Mouse (Mus musculus) limb, embryonic 11.5 days (tissue): Measurements from ENCODE around the gene Ephx1. TPM values are rescaled to one million over a fixed set of nuclear protein-coding genes. Genes with fewer than 3 reads are reported as not detected.
"Not testable (repeated sequence)": the region's sequence is repeated elsewhere in the genome, so short reads cannot be mapped to it uniquely, and the experiment has no call there.

Source experiments
- ATAC-seq: fragments of 200-750 bp; cut with Nextera tagmentation; 2 replicates; pipeline ENCODE4 v1.8.0; 2017; ENCODE audit warnings: low read depth; ENCODE audit not compliant: insufficient number of reproducible peaks, low FRiP score, low TSS enrichment
- DNase-seq: peaks from one replicate; pipeline ENCODE4 v3.0.0-alpha.2; 2015; ENCODE audit warnings: low spot score
- H3K27ac ChIP-seq: fragments of 300-500 bp; sonication (generic); replicated peaks from 2 replicates; pipeline ENCODE4 v1.5.1; 2014; ENCODE audit warnings: low read depth, mild to moderate bottlenecking, low read length
- H3K27me3 ChIP-seq: fragments of 300-500 bp; sonication (generic); 2 replicates; pipeline ENCODE4 v1.6.1; 2014; ENCODE audit warnings: mild to moderate bottlenecking, low read length, mixed read lengths; ENCODE audit not compliant: control insufficient read depth, insufficient read depth
- H3K36me3 ChIP-seq: fragments of 300-500 bp; sonication (generic); 2 replicates; pipeline ENCODE4 v1.6.1; 2014; ENCODE audit warnings: mild to moderate bottlenecking, low read length, moderate library complexity, mixed read lengths; ENCODE audit not compliant: control insufficient read depth, insufficient read depth
- H3K4me1 ChIP-seq: fragments of 300-500 bp; sonication (generic); 2 replicates; pipeline ENCODE4 v1.6.1; 2014; ENCODE audit warnings: low read length, mixed read lengths; ENCODE audit not compliant: control insufficient read depth, insufficient read depth
- H3K4me2 ChIP-seq: fragments of 300-500 bp; sonication (generic); 2 replicates; pipeline ENCODE4 v1.6.1; 2014; ENCODE audit warnings: low read depth, mild to moderate bottlenecking, moderate library complexity; ENCODE audit not compliant: severe bottlenecking
- H3K4me3 ChIP-seq: fragments of 300-500 bp; sonication (generic); 2 replicates; pipeline ENCODE4 v1.5.1; 2014; ENCODE audit warnings: low read depth, low read length
- H3K9ac ChIP-seq: fragments of 300-500 bp; sonication (generic); 2 replicates; pipeline ENCODE4 v1.6.1; 2014; ENCODE audit warnings: mild to moderate bottlenecking, low read length
- H3K9me3 ChIP-seq: fragments of 300-500 bp; sonication (generic); 2 replicates; pipeline ENCODE4 v1.6.1; 2016; ENCODE audit warnings: low read length; ENCODE audit not compliant: control insufficient read depth
- WGBS: fragments of 180-500 bp; shearing (Covaris S2); extraction: QIAGEN DNeasy Blood & Tissue Kit; methylation state at CpG from one replicate; pipeline ENCODE4 v1.1.7; 2014; 5-methylcytosine and 5-hydroxymethylcytosine counted together
- polyA plus RNA-seq: library from polyadenylated mRNA; unstranded; fragments of >200 nt; fragmentation: Nextera tagmentation; extraction: Ambion mirVana; gene quantifications from 2 replicates; pipeline ENCODE4 v1.2.1, GENCODE M21; 2014

The Ephx1 gene
- polyA plus RNA-seq, 1 experiment from 2014 or later = 1.7 TPM

DNA sequence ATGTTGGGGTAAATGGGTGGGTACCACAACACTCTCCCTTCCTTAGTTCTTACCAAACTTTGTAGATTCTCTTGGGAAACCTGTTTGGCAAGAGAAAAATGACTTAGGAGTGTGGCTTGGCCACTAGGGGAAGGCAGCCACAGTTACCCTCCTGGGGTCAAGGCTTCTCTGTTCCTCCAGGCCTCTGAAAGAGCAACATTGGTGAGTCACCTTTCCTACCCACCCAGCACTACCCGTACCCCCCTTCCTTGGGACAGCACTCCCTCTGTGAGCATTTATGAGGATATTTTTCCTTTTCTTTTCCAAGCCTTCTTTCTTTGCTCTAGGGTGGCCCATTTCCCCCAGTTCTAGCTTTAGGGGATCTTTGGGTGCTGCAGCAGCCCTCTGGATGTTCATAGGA is 76.8 kb downstream of the Ephx1 start:
- 62% methylated on average over 1 of the region's 1 CpGs for WGBS
- Histone ChIP-seq H3K9me3 (no peaks in the 10 kb centered on the region), H3K4me3 (no peak overlapping the region), H3K36me3 (no peaks in the 10 kb centered on the region), H3K27me3 (peaks cover 19% of the 10 kb centered on the region), H3K4me1 (peaks cover 14% of the 10 kb centered on the region), H3K27ac (no peak overlapping the region), H3K9ac (no peak overlapping the region), H3K4me2 (no peak overlapping the region)
- ATAC-seq (no peak), DNase-seq (no peak)

DNA sequence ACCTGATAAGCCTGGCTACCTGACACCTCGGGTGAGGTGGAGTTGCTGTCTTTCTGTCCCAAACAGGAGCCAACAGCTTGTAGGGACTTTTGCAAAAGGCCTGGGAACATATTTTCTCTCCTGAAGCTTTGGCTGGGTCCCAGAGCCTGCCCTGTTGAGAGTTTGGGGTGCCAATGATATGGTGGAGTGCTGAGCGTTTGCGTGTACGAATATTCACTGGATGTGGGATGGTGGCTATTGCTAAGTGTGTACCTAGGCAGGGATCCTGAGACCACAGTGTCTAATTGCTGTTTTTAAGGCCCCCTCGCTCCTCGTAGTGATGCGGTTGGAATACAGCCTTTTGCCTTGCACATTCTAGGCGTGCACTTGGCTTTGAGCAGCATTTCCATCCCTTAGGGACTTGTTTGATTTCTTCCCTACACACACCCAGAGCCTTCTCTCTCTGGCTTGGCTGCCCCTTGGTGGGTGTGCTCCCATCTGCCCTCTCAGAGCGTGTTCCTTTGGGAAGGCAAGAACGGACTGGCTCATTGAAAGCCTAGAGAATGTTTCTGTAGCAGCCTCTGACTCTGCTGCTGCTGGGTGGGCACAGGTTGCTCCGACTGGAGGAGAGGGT is 77.6 kb downstream of the Ephx1 start:
- peak overlapping the region; percentile 94 for H3K4me2 ChIP-seq
- H3K4me1 ChIP-seq = peaks cover 14% of the 10 kb centered on the region
- H3K9ac ChIP-seq = peak overlapping the region; percentile 80
- no peaks in the 10 kb centered on the region for H3K9me3 ChIP-seq
- H3K36me3 ChIP-seq = no peaks in the 10 kb centered on the region
- peak overlapping the region; percentile 81 for H3K4me3 ChIP-seq
- DNase-seq (no peak), ATAC-seq (no peak)
- peaks cover 19% of the 10 kb centered on the region for H3K27me3 ChIP-seq
- H3K27ac ChIP-seq = no peak overlapping the region
- 42% methylated on average over 11 of the region's 11 CpGs for WGBS

DNA sequence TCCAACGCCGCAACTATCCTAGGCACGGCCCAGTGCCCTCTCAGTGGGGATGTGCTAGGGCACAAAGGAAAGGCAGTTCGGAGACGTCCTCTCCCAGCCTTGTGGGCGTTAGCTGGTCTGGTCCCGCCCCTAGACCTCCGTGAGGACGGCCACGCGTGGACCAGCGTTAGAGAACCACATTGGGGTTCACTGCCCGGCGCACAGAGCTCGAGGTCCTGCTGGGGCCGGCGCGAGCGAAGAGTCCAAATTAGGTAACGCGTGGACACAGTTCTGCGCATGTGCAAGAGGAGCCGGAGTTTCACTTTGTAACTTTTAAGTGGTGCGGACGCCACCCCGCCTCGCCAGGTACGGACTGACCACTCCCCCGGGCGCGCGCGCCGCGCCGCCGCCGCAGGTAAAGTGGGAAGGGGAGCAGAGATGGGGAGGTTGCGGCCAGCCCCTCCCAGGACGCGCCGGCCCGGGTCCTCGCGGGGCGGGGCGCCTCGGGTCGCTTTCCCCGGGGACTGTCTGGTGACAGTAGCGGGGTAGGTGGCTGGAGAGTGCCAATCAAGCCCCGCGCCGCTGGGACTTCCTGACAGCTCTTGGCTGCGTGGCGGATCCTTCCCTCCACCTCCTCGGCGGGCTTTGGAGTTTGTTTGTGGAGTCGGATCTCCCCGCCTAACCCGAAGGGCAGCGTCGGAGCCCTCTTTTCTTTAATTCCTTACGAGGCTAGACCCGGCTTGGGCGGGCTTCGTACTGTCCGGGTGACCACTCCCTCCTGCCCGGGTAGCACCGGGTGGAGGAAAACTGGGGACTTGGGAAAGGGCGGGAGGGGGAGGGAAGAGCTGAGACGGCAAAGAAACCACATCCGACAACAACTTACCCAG is 78.3 kb downstream of the Ephx1 start, which contains the start of gene Tmem63a:
Gene Tmem63a, plus strand, starts transcription at position 179 of the 866 bp plus-strand sequence.
- Histone ChIP-seq H3K4me1 (peaks cover 14% of the 10 kb centered on the region), H3K27me3 (peaks cover 19% of the 10 kb centered on the region), H3K4me2 (peak within 1 kb of the TSS; percentile 94), H3K9me3 (no peaks in the 10 kb centered on the region), H3K36me3 (no peaks in the 10 kb centered on the region), H3K27ac (no peak within 1 kb of the TSS), H3K4me3 (peak within 1 kb of the TSS; percentile 81), H3K9ac (peak within 1 kb of the TSS; percentile 80)
- under 1% methylated on average over 65 of the region's 73 CpGs for WGBS
- peak; percentile 83 for DNase-seq
- ATAC-seq = no peak; the same call in 1 of the 2 replicates

DNA sequence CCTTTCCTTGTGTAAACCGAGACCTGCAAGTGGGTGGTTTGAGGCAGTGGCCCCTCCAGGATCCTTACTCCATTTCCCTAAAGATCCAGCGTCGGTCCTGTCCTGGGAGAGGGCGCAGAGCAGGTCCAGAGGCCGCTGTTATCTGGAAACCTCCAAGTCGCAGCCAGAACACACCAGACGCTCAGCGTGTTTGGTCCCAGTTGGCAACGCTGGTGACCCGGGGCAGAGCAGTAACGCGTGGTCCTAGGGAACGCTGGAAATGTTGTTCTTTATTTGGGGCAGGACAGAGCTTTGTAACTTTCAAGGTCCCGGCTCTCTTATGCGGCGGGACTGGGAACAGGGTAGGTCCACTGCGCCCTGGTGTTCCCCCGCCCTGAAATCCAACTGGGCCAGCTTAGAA is 79.0 kb downstream of the Ephx1 start:
- H3K27ac ChIP-seq = no peak overlapping the region
- ATAC-seq (no peak), DNase-seq (peak; percentile 63)
- no peaks in the 10 kb centered on the region for H3K9me3 ChIP-seq
- H3K36me3 ChIP-seq = no peaks in the 10 kb centered on the region
- peaks cover 19% of the 10 kb centered on the region for H3K27me3 ChIP-seq
- peaks cover 14% of the 10 kb centered on the region for H3K4me1 ChIP-seq
- peak overlapping the region; percentile 81 for H3K4me3 ChIP-seq
- peak overlapping the region; percentile 80 for H3K9ac ChIP-seq
- H3K4me2 ChIP-seq = peak overlapping the region; percentile 94
- 2% methylated on average over 18 of the region's 18 CpGs for WGBS

DNA sequence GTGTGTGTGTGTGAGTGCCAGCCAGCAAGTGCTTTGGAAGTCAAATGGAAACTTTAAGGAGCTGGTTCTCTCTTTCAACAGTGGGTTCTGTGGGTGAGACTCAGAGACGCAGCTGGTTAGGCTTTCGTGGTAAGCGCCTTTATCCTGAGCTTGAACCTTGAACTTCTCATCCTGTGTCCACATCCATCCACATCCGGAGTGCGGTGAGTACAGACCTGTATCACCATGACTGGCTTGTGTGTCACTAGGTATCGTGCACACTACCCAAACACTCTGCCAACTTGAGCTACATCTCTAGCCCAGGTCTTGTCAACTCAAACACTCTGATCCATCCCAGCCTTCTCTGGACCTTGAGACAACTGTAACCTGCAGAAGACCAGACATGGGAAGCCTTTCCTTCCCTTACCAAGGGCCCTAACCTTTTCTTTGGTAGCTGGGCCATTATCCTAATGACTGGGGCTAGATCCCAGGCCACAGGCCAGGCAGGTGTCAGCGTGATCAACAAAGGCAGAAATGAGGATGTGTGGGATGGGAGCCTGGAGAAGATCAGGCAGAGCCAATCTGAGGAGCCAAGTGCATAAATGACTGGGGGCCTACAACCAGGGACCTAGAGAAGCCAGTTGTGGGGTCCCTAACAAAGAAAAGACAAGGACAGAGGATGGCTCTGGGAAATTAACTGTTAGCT is 79.8 kb downstream of the Ephx1 start:
- Histone ChIP-seq H3K4me2 (peak overlapping the region; percentile 94; the same call in 1 of the 2 replicates), H3K27ac (no peak overlapping the region), H3K4me3 (no peak overlapping the region; the same call in 1 of the 2 replicates), H3K9me3 (no peaks in the 10 kb centered on the region), H3K27me3 (peaks cover 25% of the 10 kb centered on the region), H3K36me3 (no peaks in the 10 kb centered on the region), H3K4me1 (peaks cover 10% of the 10 kb centered on the region), H3K9ac (no peak overlapping the region)
- DNase-seq (no peak), ATAC-seq (no peak)
- 81% methylated on average over 7 of the region's 7 CpGs for WGBS

DNA sequence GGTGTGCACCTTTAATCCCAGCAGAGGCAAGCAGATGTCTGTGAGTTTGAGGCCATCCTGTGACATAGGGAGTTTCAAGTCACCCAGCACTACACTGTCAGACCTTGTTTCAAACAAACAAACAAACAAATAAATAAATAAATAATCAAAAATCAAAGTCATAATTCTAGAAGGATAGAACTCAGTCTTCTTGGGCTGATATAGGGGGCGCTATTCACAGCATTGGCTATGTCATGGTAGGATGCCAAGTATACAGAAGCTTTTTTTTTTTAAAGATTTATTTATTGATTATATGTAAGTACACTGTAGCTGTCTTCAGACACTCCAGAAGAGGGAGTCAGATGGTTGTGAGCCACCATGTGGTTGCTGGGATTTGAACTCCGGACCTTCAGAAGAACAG is 81.9 kb downstream of the Ephx1 start:
- not testable (repeated sequence) for H3K27ac ChIP-seq, H3K4me2 ChIP-seq, H3K9ac ChIP-seq, ATAC-seq, H3K4me1 ChIP-seq, H3K9me3 ChIP-seq, H3K36me3 ChIP-seq, H3K4me3 ChIP-seq, DNase-seq
- peaks cover 45% of the 10 kb centered on the region for H3K27me3 ChIP-seq
- WGBS = 83% methylated on average over 2 of the region's 2 CpGs

DNA sequence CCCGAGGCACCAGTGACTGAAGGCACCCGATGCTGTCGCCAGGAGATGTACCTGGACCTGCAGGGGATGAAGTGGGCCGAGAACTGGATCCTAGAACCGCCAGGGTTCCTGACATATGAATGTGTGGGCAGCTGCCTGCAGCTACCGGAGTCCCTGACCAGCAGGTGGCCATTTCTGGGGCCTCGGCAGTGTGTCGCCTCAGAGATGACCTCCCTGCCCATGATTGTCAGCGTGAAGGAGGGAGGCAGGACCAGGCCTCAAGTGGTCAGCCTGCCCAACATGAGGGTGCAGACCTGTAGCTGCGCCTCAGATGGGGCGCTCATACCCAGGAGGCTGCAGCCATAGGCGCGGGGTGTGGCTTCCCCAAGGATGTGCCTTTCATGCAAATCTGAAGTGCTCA is 83.1 kb downstream of the Ephx1 start:
- peaks cover 43% of the 10 kb centered on the region for H3K27me3 ChIP-seq
- not testable (repeated sequence) for H3K36me3 ChIP-seq, ATAC-seq, DNase-seq, H3K4me1 ChIP-seq, H3K9me3 ChIP-seq, H3K27ac ChIP-seq, H3K4me3 ChIP-seq, H3K9ac ChIP-seq, H3K4me2 ChIP-seq
- 17% methylated on average over 13 of the region's 13 CpGs for WGBS
